Mouse (Mus musculus) small intestine, adult 2 months (tissue): ENCODE measurements around the gene Ackr4. TPM values are rescaled to one million over a fixed set of nuclear protein-coding genes. Genes with fewer than 3 reads are reported as not detected.

Source experiments
- H3K27ac ChIP-seq: fragments of 200-500 bp; 2 replicates; pipeline ENCODE4 v1.5.1; 2012; ENCODE audit warnings: low read depth, low read length, control low read depth, inconsistent platforms; ENCODE audit not compliant: insufficient read depth
- H3K27me3 ChIP-seq: fragments of 200-500 bp; 2 replicates; pipeline ENCODE4 v1.6.1; 2012; ENCODE audit warnings: mild to moderate bottlenecking, moderate library complexity, low read length, inconsistent platforms; ENCODE audit not compliant: control insufficient read depth, insufficient read depth
- H3K36me3 ChIP-seq: fragments of 200-500 bp; 2 replicates; pipeline ENCODE4 v1.6.1; 2012; ENCODE audit warnings: mild to moderate bottlenecking, low read length, control low read depth, inconsistent platforms; ENCODE audit not compliant: control insufficient read depth, insufficient read depth
- H3K4me1 ChIP-seq: fragments of 200-500 bp; 2 replicates; pipeline ENCODE4 v1.6.1; 2012; ENCODE audit warnings: low read length, inconsistent platforms, mixed read lengths; ENCODE audit not compliant: control insufficient read depth, insufficient read depth, insufficient read length
- H3K4me3 ChIP-seq: fragments of 200-500 bp; 2 replicates; pipeline ENCODE4 v1.5.1; 2012; ENCODE audit warnings: low read depth, mild to moderate bottlenecking, control low read depth, inconsistent platforms, low read length, moderate library complexity
- CTCF ChIP-seq: fragments of 200-500 bp; IDR thresholded peaks from 2 replicates; pipeline ENCODE4 v1.5.1; 2012; ENCODE audit warnings: low read depth, mild to moderate bottlenecking, control low read depth, inconsistent platforms, low read length, moderate library complexity, mixed read lengths; ENCODE audit not compliant: insufficient replicate concordance, insufficient read length; ENCODE audit errors: extremely low read depth
- POLR2A ChIP-seq: fragments of 200-500 bp; IDR thresholded peaks from 2 replicates; pipeline ENCODE4 v1.6.1; 2012; ENCODE audit warnings: low read depth, mild to moderate bottlenecking, control low read depth, inconsistent platforms, low read length, moderate library complexity
- WGBS: fragments of 180-500 bp; shearing (Covaris S2); methylation state at CpG from one replicate; pipeline ENCODE4 v1.1.7; 2018; 5-methylcytosine and 5-hydroxymethylcytosine counted together
- polyA plus RNA-seq: library from polyadenylated mRNA; depleted of rRNA; stranded (reverse); fragments of >200 nt; gene quantifications from 2 replicates; pipeline ENCODE4 v1.2.3, GENCODE M21; 2012

The Ackr4 gene
- polyA plus RNA-seq, 1 experiment: 3.2 TPM

GRCm38 (mm10) chr9:104140351-104140750, 13.6 kb upstream of the Ackr4 start:
- Histone ChIP-seq H3K27ac (no peak overlapping the region), H3K27me3 (no peaks in the 10 kb centered on the region), H3K4me3 (no peak overlapping the region), H3K4me1 (no peaks in the 10 kb centered on the region), H3K36me3 (no peaks in the 10 kb centered on the region)
- no peak for TF ChIP-seq POLR2A
- WGBS: 83% methylated on average over 6 of the region's 6 CpGs

- H3K27me3 ChIP-seq: no peaks in the 10 kb centered on the region
- 81% methylated on average over 9 of the region's 9 CpGs for WGBS
Measured at GRCm38 (mm10) chr9:104130141-104130755, 3.5 kb upstream of the Ackr4 start.

GRCm38 (mm10) chr9:104128110-104128509, 1.4 kb upstream of the Ackr4 start:
- Histone ChIP-seq H3K4me3 (no peak overlapping the region), H3K27ac (no peak overlapping the region), H3K36me3 (peaks cover 26% of the 10 kb centered on the region), H3K4me1 (no peaks in the 10 kb centered on the region), H3K27me3 (no peaks in the 10 kb centered on the region)
- TF ChIP-seq CTCF (no peak), POLR2A (no peak)
- WGBS: 81% methylated on average over 2 of the region's 2 CpGs

More at GRCm38 (mm10) chr9:104130141-104130755, 3.5 kb upstream of the Ackr4 start:
- H3K36me3 ChIP-seq: peaks cover 15% of the 10 kb centered on the region
- no peak overlapping the region for H3K4me3 ChIP-seq
- H3K27ac ChIP-seq: no peak overlapping the region
- TF ChIP-seq POLR2A: no peak
- H3K4me1 ChIP-seq: no peaks in the 10 kb centered on the region

DNA sequence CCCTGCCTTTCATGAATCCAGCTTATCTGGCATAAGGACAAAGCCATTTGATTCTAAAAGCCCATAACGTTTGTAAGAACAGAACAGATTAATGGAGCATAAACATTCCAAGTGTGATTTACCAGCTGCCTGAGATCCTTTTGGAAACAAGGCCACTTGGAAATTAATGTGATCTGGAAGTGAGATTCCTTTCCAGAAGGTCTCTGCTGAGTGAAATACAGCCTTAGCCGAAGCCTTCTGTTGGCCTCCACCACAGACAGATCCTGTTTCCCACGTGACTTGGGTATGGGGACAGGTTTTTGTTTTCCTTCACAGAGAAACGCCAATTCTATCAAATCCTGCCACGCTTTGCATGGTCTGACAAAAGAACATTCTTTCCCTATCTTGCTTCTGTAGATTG, 3.1 kb downstream of the Ackr4 start:
- Histone ChIP-seq H3K4me1 (no peaks in the 10 kb centered on the region), H3K27me3 (no peaks in the 10 kb centered on the region), H3K4me3 (no peak overlapping the region), H3K36me3 (peaks cover 27% of the 10 kb centered on the region), H3K27ac (no peak overlapping the region)
- 68% methylated on average over 5 of the region's 5 CpGs for WGBS
- TF ChIP-seq POLR2A (no peak), CTCF (no peak)

DNA sequence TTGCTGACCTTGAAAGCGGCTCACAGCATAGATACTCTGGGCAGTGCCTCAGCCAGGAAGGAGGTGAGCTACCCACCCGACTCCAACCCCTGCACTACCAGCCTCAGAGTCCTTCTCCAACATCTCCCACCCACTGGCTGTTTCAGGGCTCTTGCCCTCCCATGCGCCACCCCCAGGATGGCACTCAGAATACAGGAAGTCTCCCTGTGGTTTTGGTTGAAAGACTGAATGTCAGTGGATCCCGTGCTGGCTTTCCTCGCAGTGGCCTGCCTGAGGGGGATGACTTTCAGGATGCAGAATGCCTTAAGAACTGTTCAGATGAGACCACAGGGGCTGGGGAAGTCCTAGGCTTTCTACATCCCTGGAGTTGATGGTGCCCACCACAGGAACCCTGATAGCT, 3.6 kb downstream of the Ackr4 start:
- Histone ChIP-seq H3K27ac (no peak overlapping the region), H3K4me1 (no peaks in the 10 kb centered on the region), H3K36me3 (peaks cover 27% of the 10 kb centered on the region), H3K4me3 (no peak overlapping the region), H3K27me3 (no peaks in the 10 kb centered on the region)
- TF ChIP-seq POLR2A: no peak
- no peak for TF ChIP-seq CTCF
- 72% methylated on average over 5 of the region's 5 CpGs for WGBS

- H3K27me3 ChIP-seq: no peaks in the 10 kb centered on the region
- H3K4me1 ChIP-seq: no peaks in the 10 kb centered on the region
- H3K27ac ChIP-seq: no peak overlapping the region
- WGBS: 93% methylated on average over 5 of the region's 5 CpGs
- H3K36me3 ChIP-seq: peaks cover 14% of the 10 kb centered on the region
- H3K4me3 ChIP-seq: no peak overlapping the region
- TF ChIP-seq CTCF (no peak), POLR2A (no peak)
Measured at GRCm38 (mm10) chr9:104109151-104109550, 17.6 kb downstream of the Ackr4 start.

DNA sequence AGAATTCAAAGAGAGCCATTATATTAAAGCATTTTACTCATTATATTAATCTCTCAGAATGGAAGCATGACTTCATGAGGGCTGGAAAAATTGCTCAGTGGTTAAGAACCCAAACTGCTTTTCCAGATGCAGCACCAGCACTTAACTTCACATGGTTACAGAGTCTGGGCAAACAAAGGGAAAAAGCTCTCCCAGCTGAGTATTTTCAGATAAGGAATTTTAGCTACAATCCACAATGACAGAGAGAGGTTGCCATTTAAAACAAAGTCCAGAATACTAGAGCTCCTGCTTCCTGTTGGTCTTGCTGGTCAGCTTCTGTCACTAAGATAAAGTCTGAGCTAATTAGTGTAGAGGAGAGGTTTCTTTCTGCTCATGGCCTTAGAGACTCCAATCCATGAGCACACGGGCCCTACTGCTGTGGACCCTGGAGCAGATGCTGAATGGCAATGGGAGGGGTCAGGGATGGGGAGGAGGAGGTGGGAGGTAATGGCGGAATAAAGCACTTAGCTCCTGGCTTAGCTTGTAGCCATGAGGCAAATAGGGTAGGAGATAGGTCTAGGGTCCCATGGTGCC, 18.1 kb downstream of the Ackr4 start:
- Histone ChIP-seq H3K36me3 (peaks cover 12% of the 10 kb centered on the region), H3K4me3 (no peak overlapping the region), H3K4me1 (no peaks in the 10 kb centered on the region), H3K27me3 (no peaks in the 10 kb centered on the region), H3K27ac (no peak overlapping the region)
- WGBS: 80% methylated on average over 2 of the region's 2 CpGs
- no peak for TF ChIP-seq POLR2A
- no peak for TF ChIP-seq CTCF
